Mouse (Mus musculus) kidney, embryonic 15.5 days (tissue): ENCODE results near the gene Bmx. TPM values are rescaled to one million over a fixed set of nuclear protein-coding genes. Genes with fewer than 3 reads are reported as not detected.

Source experiments
- ATAC-seq: fragments of 200-750 bp; cut with Nextera tagmentation; replicated peaks from 2 replicates; pipeline ENCODE4 v1.8.0; 2017; ENCODE audit warnings: moderate TSS enrichment; ENCODE audit not compliant: low FRiP score
- H3K27ac ChIP-seq: fragments of 300-500 bp; sonication (generic); 2 replicates; pipeline ENCODE4 v1.5.1; 2015; ENCODE audit warnings: mild to moderate bottlenecking, inconsistent platforms
- H3K27me3 ChIP-seq: fragments of 300-500 bp; sonication (generic); 2 replicates; pipeline ENCODE4 v1.6.1; 2015; ENCODE audit warnings: inconsistent platforms
- H3K36me3 ChIP-seq: fragments of 300-500 bp; sonication (generic); 2 replicates; pipeline ENCODE4 v1.6.1; 2015; ENCODE audit warnings: inconsistent platforms
- H3K4me1 ChIP-seq: fragments of 300-500 bp; sonication (generic); 2 replicates; pipeline ENCODE4 v1.6.1; 2015; ENCODE audit warnings: inconsistent platforms
- H3K4me2 ChIP-seq: fragments of 300-500 bp; sonication (generic); 2 replicates; pipeline ENCODE4 v1.6.1; 2015; ENCODE audit warnings: moderate library complexity, mild to moderate bottlenecking, inconsistent platforms
- H3K4me3 ChIP-seq: fragments of 300-500 bp; sonication (generic); replicated peaks from 2 replicates; pipeline ENCODE4 v1.5.1; 2015; ENCODE audit warnings: mild to moderate bottlenecking, inconsistent platforms
- H3K9ac ChIP-seq: fragments of 300-500 bp; sonication (generic); 2 replicates; pipeline ENCODE4 v1.6.1; 2015; ENCODE audit warnings: mild to moderate bottlenecking, inconsistent platforms
- H3K9me3 ChIP-seq: fragments of 300-500 bp; sonication (generic); replicated peaks from 2 replicates; pipeline ENCODE4 v1.6.1; 2016; ENCODE audit warnings: inconsistent platforms
- WGBS: fragments of 180-500 bp; shearing (Covaris S2); methylation state at CpG from one replicate; pipeline ENCODE4 v1.1.7; 2015; ENCODE audit warnings: mixed read lengths; 5-methylcytosine and 5-hydroxymethylcytosine counted together
- polyA plus RNA-seq: library from polyadenylated mRNA; unstranded; fragments of >200 nt; fragmentation: Nextera tagmentation; extraction: Ambion mirVana; gene quantifications from 2 replicates; pipeline ENCODE4 v1.2.1, GENCODE M21; 2015

The Bmx gene
- polyA plus RNA-seq = 0.57 and 1.2 TPM in 2 replicates

DNA sequence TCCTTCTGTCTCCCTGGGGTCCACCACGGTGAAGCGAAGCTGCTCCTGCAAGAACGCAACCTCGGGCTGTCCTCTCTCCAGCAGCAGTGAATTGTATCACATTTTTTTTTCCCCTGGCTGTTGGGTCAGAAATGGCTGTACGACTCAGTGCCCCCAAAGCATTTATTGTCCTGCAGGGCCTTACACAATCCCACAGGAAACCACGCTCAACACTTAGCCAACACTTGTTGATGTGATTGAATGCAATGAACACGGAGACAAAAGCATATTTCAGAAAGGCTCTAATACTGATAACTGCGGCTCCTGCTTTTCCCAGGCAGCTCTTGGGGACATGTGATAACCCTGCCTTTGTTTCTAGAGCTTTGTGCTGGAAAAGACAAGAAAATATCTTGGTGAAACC lies at the start of gene Bmx:
Gene Bmx, minus strand, starts transcription at position 137 of the 400 bp plus-strand sequence.
- no peak within 1 kb of the TSS for H3K27ac ChIP-seq
- no peaks in the 10 kb centered on the region for H3K9me3 ChIP-seq
- no peak for ATAC-seq
- no peak within 1 kb of the TSS for H3K9ac ChIP-seq
- no peak within 1 kb of the TSS for H3K4me3 ChIP-seq
- H3K4me2 ChIP-seq = no peak within 1 kb of the TSS
- WGBS = 47% methylated on average over 8 of the region's 8 CpGs
- H3K36me3 ChIP-seq = no peaks in the 10 kb centered on the region
- peaks cover 50% of the 10 kb centered on the region for H3K27me3 ChIP-seq
- no peaks in the 10 kb centered on the region for H3K4me1 ChIP-seq

DNA sequence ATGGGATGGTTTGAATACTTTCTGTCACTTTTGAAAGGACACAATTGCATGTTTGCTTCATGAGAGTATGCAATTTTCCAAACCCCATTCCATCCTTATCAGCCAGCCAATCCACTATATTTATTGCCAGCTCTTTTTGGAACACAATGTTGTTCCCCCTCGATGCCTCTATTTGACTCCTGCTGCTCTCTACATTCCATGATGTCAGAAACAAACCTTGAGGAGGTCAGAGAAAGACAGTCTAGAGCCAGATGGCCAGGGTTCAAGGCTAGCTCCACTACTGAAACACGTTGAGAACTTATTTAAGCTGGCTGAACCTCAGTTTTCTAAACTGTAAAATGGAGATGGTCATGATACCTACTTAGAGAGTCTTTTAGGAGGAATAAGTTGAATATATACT lies 48.3 kb upstream of the Bmx start:
- Histone ChIP-seq H3K27me3 (peaks cover 12% of the 10 kb centered on the region), H3K4me3 (no peak overlapping the region), H3K4me2 (no peak overlapping the region), H3K9me3 (no peaks in the 10 kb centered on the region), H3K9ac (no peak overlapping the region), H3K36me3 (no peaks in the 10 kb centered on the region), H3K4me1 (no peaks in the 10 kb centered on the region), H3K27ac (no peak overlapping the region)
- ATAC-seq = no peak
- 62% methylated on average over 2 of the region's 2 CpGs for WGBS

DNA sequence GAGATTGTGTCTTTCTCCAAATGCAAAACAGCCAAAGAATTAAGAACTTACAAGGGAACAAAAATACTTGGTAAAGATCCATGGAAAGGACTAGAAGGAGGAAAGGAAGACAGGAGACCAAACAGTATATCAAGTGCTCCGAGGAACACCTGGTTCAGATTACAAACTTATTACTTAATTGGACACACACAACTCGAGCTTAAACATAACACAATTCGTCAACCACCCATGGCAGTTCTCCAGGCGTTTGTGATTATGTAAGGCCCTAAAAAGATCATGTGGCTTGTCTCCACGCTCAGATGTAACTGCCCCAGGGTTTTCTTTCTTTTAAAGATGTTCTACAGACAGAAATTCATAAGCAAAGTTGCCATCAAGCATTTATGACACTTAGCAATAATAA lies 33.2 kb upstream of the Bmx start:
- Histone ChIP-seq H3K4me3 (no peak overlapping the region), H3K9me3 (no peaks in the 10 kb centered on the region), H3K9ac (no peak overlapping the region), H3K36me3 (no peaks in the 10 kb centered on the region), H3K4me1 (no peaks in the 10 kb centered on the region), H3K27ac (no peak overlapping the region), H3K27me3 (peaks cover 7% of the 10 kb centered on the region), H3K4me2 (no peak overlapping the region)
- ATAC-seq = no peak
- 28% methylated on average over 5 of the region's 5 CpGs for WGBS

DNA sequence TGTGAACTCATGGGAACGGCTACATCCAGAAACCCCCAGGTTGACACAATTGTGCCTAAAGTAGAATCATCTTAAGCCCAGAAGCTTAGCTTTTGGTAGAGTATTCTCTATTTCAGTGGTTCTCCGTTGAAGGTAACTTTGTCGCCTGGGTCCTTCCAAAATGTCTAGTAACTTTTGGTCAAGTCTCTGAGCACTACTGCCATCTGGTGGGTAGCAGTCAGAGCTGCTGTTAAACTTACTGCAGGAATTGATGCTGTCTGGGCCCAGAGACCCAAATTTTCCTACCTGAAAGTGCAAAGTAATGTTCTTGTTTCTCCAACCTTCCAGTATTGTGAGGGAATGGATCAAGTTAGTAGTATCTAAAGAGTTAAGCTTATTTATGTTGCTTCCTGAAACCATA lies 29.1 kb upstream of the Bmx start:
- H3K27me3 ChIP-seq = peaks cover 12% of the 10 kb centered on the region
- 61% methylated on average over 3 of the region's 3 CpGs for WGBS
- no peak overlapping the region for H3K4me2 ChIP-seq
- H3K9ac ChIP-seq = no peak overlapping the region
- no peaks in the 10 kb centered on the region for H3K9me3 ChIP-seq
- no peak overlapping the region for H3K4me3 ChIP-seq
- no peaks in the 10 kb centered on the region for H3K36me3 ChIP-seq
- H3K27ac ChIP-seq = no peak overlapping the region
- no peak for ATAC-seq
- no peaks in the 10 kb centered on the region for H3K4me1 ChIP-seq

GRCm38 (mm10) chrX:164283808-164284207 lies 25.8 kb upstream of the Bmx start:
- WGBS = 84% methylated on average over 4 of the region's 4 CpGs
- no peaks in the 10 kb centered on the region for H3K36me3 ChIP-seq
- peaks cover 25% of the 10 kb centered on the region for H3K27me3 ChIP-seq
- no peak overlapping the region for H3K9ac ChIP-seq
- H3K4me2 ChIP-seq = no peak overlapping the region
- no peak overlapping the region for H3K4me3 ChIP-seq
- H3K9me3 ChIP-seq = no peaks in the 10 kb centered on the region
- H3K4me1 ChIP-seq = no peaks in the 10 kb centered on the region
- H3K27ac ChIP-seq = no peak overlapping the region
- ATAC-seq = no peak

GRCm38 (mm10) chrX:164280918-164281647 lies 23.1 kb upstream of the Bmx start:
- H3K9me3 ChIP-seq = no peaks in the 10 kb centered on the region
- no peak for ATAC-seq
- H3K27ac ChIP-seq = no peak overlapping the region
- no peak overlapping the region for H3K9ac ChIP-seq
- H3K27me3 ChIP-seq = peaks cover 25% of the 10 kb centered on the region
- WGBS = 61% methylated on average over 7 of the region's 7 CpGs
- no peak overlapping the region for H3K4me3 ChIP-seq
- no peaks in the 10 kb centered on the region for H3K36me3 ChIP-seq
- no peaks in the 10 kb centered on the region for H3K4me1 ChIP-seq
- no peak overlapping the region for H3K4me2 ChIP-seq

GRCm38 (mm10) chrX:164275536-164275935 lies 17.5 kb upstream of the Bmx start:
- Histone ChIP-seq H3K27me3 (peaks cover 23% of the 10 kb centered on the region), H3K36me3 (no peaks in the 10 kb centered on the region), H3K4me3 (no peak overlapping the region), H3K4me1 (no peaks in the 10 kb centered on the region), H3K27ac (no peak overlapping the region), H3K4me2 (no peak overlapping the region), H3K9ac (no peak overlapping the region), H3K9me3 (no peaks in the 10 kb centered on the region)
- no peak for ATAC-seq
- 62% methylated on average over 3 of the region's 3 CpGs for WGBS

DNA sequence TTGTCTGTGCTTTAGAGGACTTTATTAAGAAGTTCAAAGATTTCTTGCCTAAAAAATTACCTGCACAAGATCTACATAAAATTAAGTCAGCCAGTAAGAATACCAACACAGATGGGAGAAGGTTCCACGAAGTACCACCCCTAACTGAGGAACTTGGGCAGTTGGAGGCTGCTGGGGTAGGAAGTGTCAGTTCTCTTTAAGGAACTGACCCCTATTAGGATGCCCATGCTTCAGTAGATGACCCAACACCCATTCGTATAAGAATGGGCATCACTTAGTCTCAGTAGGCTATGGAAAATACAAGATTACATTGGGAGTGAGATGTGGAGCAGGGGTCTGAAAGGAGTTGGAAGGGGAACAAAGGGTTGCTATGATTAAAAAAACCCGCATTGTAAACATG lies 12.6 kb upstream of the Bmx start:
- WGBS = 89% methylated on average over 3 of the region's 3 CpGs

DNA sequence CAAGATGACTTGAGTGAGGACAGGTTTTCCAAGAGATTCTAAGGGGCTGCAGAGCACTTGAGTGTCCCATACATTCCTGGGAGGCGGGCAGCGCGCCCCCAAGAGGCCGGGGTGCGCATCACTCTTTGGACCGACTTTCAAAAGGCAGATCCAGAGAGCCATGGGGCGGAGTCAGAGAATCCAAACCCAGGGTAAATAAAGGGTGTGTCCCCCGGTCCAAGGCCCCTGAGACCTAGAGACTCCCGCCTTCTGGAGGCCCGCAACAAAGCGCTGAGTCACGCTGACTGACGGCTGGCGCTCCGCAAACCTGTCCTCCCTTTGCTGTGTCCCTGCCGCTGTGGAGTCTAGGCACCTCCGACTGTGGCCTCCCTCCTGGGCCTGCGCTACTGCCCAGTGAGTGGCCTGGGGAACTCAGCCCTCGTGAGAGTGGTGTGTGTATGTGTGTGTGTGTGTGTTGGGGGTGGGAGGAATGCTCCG lies 11.3 kb upstream of the Bmx start, which contains the start of gene Pir:
Gene Pir, plus strand, starts transcription at position 87 of the 477 bp plus-strand sequence.
- peak; percentile 96 for ATAC-seq
- no peak within 1 kb of the TSS for H3K9ac ChIP-seq
- H3K27me3 ChIP-seq = peaks cover 48% of the 10 kb centered on the region
- H3K4me3 ChIP-seq = peak within 1 kb of the TSS; percentile 43
- H3K27ac ChIP-seq = no peak within 1 kb of the TSS
- WGBS = 13% methylated on average over 20 of the region's 20 CpGs
- no peaks in the 10 kb centered on the region for H3K36me3 ChIP-seq
- H3K4me2 ChIP-seq = peak within 1 kb of the TSS; percentile 59
- no peaks in the 10 kb centered on the region for H3K4me1 ChIP-seq
- H3K9me3 ChIP-seq = no peaks in the 10 kb centered on the region

More for the DNA sequence above, 12.6 kb upstream of the Bmx start:
- no peak for ATAC-seq
- H3K9ac ChIP-seq = no peak overlapping the region
- H3K9me3 ChIP-seq = no peaks in the 10 kb centered on the region
- H3K4me2 ChIP-seq = no peak overlapping the region
- H3K4me1 ChIP-seq = no peaks in the 10 kb centered on the region
- no peak overlapping the region for H3K27ac ChIP-seq
- H3K27me3 ChIP-seq = peaks cover 45% of the 10 kb centered on the region
- H3K4me3 ChIP-seq = no peak overlapping the region
- H3K36me3 ChIP-seq = no peaks in the 10 kb centered on the region

- no peaks in the 10 kb centered on the region for H3K4me1 ChIP-seq
- no peak overlapping the region for H3K4me2 ChIP-seq
- H3K9ac ChIP-seq = no peak overlapping the region
- peaks cover 57% of the 10 kb centered on the region for H3K27me3 ChIP-seq
- no peak overlapping the region for H3K4me3 ChIP-seq
- no peak for ATAC-seq
- H3K27ac ChIP-seq = no peak overlapping the region
- no peaks in the 10 kb centered on the region for H3K36me3 ChIP-seq
- WGBS = 42% methylated on average over 1 of the region's 1 CpGs
- no peaks in the 10 kb centered on the region for H3K9me3 ChIP-seq
Observed at GRCm38 (mm10) chrX:164264861-164265260, 6.9 kb upstream of the Bmx start.

- no peak for ATAC-seq
- H3K4me2 ChIP-seq = no peak overlapping the region
- H3K27ac ChIP-seq = no peak overlapping the region
- no peak overlapping the region for H3K9ac ChIP-seq
- H3K4me3 ChIP-seq = no peak overlapping the region
- H3K4me1 ChIP-seq = no peaks in the 10 kb centered on the region
- no peaks in the 10 kb centered on the region for H3K36me3 ChIP-seq
- WGBS = 70% methylated on average over 2 of the region's 2 CpGs
- peaks cover 44% of the 10 kb centered on the region for H3K27me3 ChIP-seq
- H3K9me3 ChIP-seq = no peaks in the 10 kb centered on the region
Observed at GRCm38 (mm10) chrX:164262286-164262685, 4.3 kb upstream of the Bmx start.

GRCm38 (mm10) chrX:164258662-164259061 lies 669 bp upstream of the Bmx start:
- Histone ChIP-seq H3K9ac (no peak overlapping the region), H3K27ac (no peak overlapping the region), H3K36me3 (no peaks in the 10 kb centered on the region), H3K9me3 (no peaks in the 10 kb centered on the region), H3K27me3 (peaks cover 53% of the 10 kb centered on the region), H3K4me3 (no peak overlapping the region), H3K4me2 (no peak overlapping the region), H3K4me1 (no peaks in the 10 kb centered on the region)
- WGBS = 72% methylated on average over 5 of the region's 5 CpGs
- ATAC-seq = no peak

- H3K9ac ChIP-seq = no peak overlapping the region
- H3K4me3 ChIP-seq = no peak overlapping the region
- 85% methylated on average over 3 of the region's 3 CpGs for WGBS
- H3K36me3 ChIP-seq = no peaks in the 10 kb centered on the region
- H3K27ac ChIP-seq = no peak overlapping the region
- H3K4me2 ChIP-seq = no peak overlapping the region
- no peak for ATAC-seq
- peaks cover 37% of the 10 kb centered on the region for H3K27me3 ChIP-seq
- no peaks in the 10 kb centered on the region for H3K4me1 ChIP-seq
- H3K9me3 ChIP-seq = no peaks in the 10 kb centered on the region
Observed at GRCm38 (mm10) chrX:164256527-164256926, 1.5 kb downstream of the Bmx start.
